Mouse (Mus musculus) mouse embryonic stem cell (cell line): Measurements from ENCODE around the gene Zfp654.

Source experiments
- in situ Hi-C, 2 experiments: fragments of 300-500 bp; cut with MboI; formaldehyde crosslinking; loops; 1 replicate in 1 of 2; 3 replicates in 1 of 2; pipeline ENCODE4 v1.14.3; 2019 to 2020; ENCODE audit warnings: low sequenced_read_pairs in 2 of 2, low pct_unique_long_range_greater_than_20kb in 1 of 2, mixed read lengths in 1 of 2; ENCODE audit not compliant: unreplicated experiment in 1 of 2

The Zfp654 gene

GRCm38 (mm10) chr16:64851563-64852362 lies at the start of gene Zfp654, which contains the start of gene Cggbp1:
Gene Zfp654, minus strand, starts transcription at chr16:64851652.
Gene Cggbp1, plus strand, starts transcription at chr16:64851996.
- in situ Hi-C loops: no loop called here

- in situ Hi-C loops: no loop called here
Measured at GRCm38 (mm10) chr16:64899084-64899483, 47.6 kb upstream of the Zfp654 start.

GRCm38 (mm10) chr16:64889496-64889895 lies 38.0 kb upstream of the Zfp654 start:
- in situ Hi-C loops: loop anchor here (10.0 kb wide), 1 partner anchor 125 kb away; no protein-coding TSS in a partner anchor

- in situ Hi-C loops: loop anchor here (10.0 kb wide), 1 partner anchor 121 kb away; no protein-coding TSS in a partner anchor
Measured at GRCm38 (mm10) chr16:64885547-64885946, 34.1 kb upstream of the Zfp654 start.

GRCm38 (mm10) chr16:64885142-64885541 lies 33.7 kb upstream of the Zfp654 start:
- in situ Hi-C loops: loop anchor here (10.0 kb wide), 1 partner anchor 120 kb away; no protein-coding TSS in a partner anchor

GRCm38 (mm10) chr16:64884420-64884838 lies 33.0 kb upstream of the Zfp654 start:
- in situ Hi-C loops: loop anchor here (10.0 kb wide), 1 partner anchor 120 kb away; no protein-coding TSS in a partner anchor

GRCm38 (mm10) chr16:64883896-64884295 lies 32.4 kb upstream of the Zfp654 start:
- in situ Hi-C loops: loop anchor here (10.0 kb wide), 1 partner anchor 119 kb away; no protein-coding TSS in a partner anchor

- in situ Hi-C loops: loop anchor here (10.0 kb wide), 1 partner anchor 117 kb away; no protein-coding TSS in a partner anchor
Measured at GRCm38 (mm10) chr16:64881442-64881841, 30.0 kb upstream of the Zfp654 start.

- in situ Hi-C loops: loop anchor here (10.0 kb wide), 1 partner anchor 116 kb away; no protein-coding TSS in a partner anchor
Measured at GRCm38 (mm10) chr16:64880986-64881385, 29.5 kb upstream of the Zfp654 start.

GRCm38 (mm10) chr16:64879735-64880134 lies 28.3 kb upstream of the Zfp654 start:
- in situ Hi-C loops: loop anchor here (10.0 kb wide), 1 partner anchor 115 kb away; no protein-coding TSS in a partner anchor

- in situ Hi-C loops: no loop called here
Measured at GRCm38 (mm10) chr16:64878611-64879132, 27.2 kb upstream of the Zfp654 start.

GRCm38 (mm10) chr16:64877314-64877713 lies 25.9 kb upstream of the Zfp654 start:
- in situ Hi-C loops: no loop called here

- in situ Hi-C loops: no loop called here
Measured at GRCm38 (mm10) chr16:64876631-64877265, 25.3 kb upstream of the Zfp654 start.

GRCm38 (mm10) chr16:64875822-64876221 lies 24.4 kb upstream of the Zfp654 start:
- in situ Hi-C loops: no loop called here

GRCm38 (mm10) chr16:64875384-64875783 lies 23.9 kb upstream of the Zfp654 start:
- in situ Hi-C loops: no loop called here

- in situ Hi-C loops: no loop called here
Measured at GRCm38 (mm10) chr16:64873416-64874305, 22.2 kb upstream of the Zfp654 start.

GRCm38 (mm10) chr16:64872841-64873240 lies 21.4 kb upstream of the Zfp654 start:
- in situ Hi-C loops: no loop called here

GRCm38 (mm10) chr16:64872296-64872695 lies 20.8 kb upstream of the Zfp654 start:
- in situ Hi-C loops: no loop called here
